Mouse (Mus musculus) neural tube, embryonic 12.5 days (tissue): ENCODE measurements at regions not wholly inside any gene's neighbourhood (a gene's known extent, or its start where the extent isn't known, plus 50 kb on each side); places are given as distances from the start of the nearest gene placed in this dataset. TPM values are rescaled to one million over a fixed set of nuclear protein-coding genes. Genes with fewer than 3 reads are reported as not detected.

ENCODE experiments used
- microRNA-seq: library from miRNA; unstranded; fragments of <30 nt; microRNA quantifications from one replicate; pipeline ENCODE4, GENCODE M21; 2017

Small RNA genes in the stretch of these regions (microRNA-seq; reads per million reads assigned to microRNA genes)
- gene Gm44495, result not detected
